Mouse (Mus musculus): ENCODE results near the gene Ccr2.
"Not testable (repeated sequence)": the region's sequence is repeated elsewhere in the genome, so short reads cannot be mapped to it uniquely, and the experiment has no call there.

Ccr2 gene

GRCm38 (mm10) chr9:124118489-124118888 lies 16.7 kb downstream of the Ccr2 start:
- no peak for DNase-seq (ENCODE audit: low read depth, low spot score)

GRCm38 (mm10) chr9:124121387-124122184 lies 19.8 kb downstream of the Ccr2 start, which contains the start of gene Ccr5:
Gene Ccr5 (plus strand): TSS chr9:124121543.
- DNase-seq (ENCODE audit: low read depth, low spot score): no peak

DNA sequence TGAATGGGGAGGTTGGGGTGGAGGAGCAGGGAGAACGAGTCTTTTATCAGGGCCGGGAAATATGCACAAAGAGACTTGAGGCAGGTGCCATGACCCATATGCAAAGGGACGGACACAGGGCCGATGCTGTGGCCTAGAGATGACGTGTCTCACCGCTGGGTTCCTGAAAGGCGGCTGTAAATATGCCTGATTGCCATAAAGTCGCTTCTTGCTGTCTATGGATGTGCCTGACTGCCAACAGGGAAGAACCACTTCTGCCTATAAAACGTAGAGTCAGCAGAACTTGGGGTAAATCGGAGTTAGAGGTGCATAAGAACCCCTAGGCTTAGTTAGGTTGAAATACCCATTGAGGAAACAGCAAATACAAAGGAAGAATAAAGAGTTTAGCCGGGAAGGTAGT lies 23.8 kb downstream of the Ccr2 start:
- DNase-seq (ENCODE audit: low read depth, low spot score): no peak

GRCm38 (mm10) chr9:124126373-124126772 lies 24.6 kb downstream of the Ccr2 start:
- DNase-seq (ENCODE audit: low read depth, low spot score): no peak

GRCm38 (mm10) chr9:124127412-124127811 lies 25.7 kb downstream of the Ccr2 start:
- DNase-seq (ENCODE audit: low read depth, low spot score): no peak

GRCm38 (mm10) chr9:124128379-124128778 lies 26.6 kb downstream of the Ccr2 start:
- peak; percentile 6 for DNase-seq (ENCODE audit: low read depth, low spot score)

DNA sequence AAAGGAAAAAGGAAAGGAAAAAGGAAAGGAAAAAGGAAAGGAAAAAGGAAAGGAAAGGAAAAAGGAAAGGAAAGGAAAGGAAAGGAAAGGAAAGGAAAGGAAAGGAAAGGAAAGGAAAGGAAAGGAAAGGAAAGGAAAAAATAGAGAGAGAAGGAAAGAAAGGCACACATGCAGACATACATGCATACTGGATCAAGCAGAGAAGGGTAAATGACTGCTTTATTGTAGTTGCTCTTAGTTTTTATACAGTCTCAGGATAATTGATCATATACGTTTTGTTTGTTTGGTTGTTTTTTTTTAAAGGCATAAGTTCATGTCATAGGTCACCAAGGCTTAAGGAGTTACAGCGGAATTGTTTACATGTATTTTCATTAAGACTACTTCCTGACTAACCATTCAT lies 31.1 kb downstream of the Ccr2 start:
- not testable (repeated sequence) for DNase-seq (ENCODE audit: low read depth, low spot score)

DNA sequence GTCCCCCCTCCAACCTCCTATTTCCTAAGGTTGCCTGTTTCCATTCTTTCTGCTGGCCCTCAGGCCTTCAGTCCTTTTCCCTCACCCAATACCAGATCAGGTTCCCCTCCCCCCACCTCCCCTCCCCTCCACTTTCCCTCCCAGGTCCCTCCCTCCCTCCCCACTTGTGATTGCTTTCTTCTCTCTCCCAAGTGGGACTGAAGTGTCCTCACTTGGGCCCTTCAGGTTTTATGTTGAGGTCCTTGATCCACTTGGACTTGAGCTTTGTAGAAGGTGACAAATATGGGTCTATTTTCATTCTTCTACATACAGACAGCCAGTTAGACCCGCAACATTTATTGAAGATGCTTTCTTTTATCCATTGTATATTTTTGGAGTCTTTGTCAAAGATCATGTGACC lies 33.2 kb downstream of the Ccr2 start:
- not testable (repeated sequence) for DNase-seq (ENCODE audit: low read depth, low spot score)

- no peak for DNase-seq (ENCODE audit: low read depth, low spot score)
These were observed 35.9 kb downstream of the Ccr2 start for GRCm38 (mm10) chr9:124137619-124138018.

DNA sequence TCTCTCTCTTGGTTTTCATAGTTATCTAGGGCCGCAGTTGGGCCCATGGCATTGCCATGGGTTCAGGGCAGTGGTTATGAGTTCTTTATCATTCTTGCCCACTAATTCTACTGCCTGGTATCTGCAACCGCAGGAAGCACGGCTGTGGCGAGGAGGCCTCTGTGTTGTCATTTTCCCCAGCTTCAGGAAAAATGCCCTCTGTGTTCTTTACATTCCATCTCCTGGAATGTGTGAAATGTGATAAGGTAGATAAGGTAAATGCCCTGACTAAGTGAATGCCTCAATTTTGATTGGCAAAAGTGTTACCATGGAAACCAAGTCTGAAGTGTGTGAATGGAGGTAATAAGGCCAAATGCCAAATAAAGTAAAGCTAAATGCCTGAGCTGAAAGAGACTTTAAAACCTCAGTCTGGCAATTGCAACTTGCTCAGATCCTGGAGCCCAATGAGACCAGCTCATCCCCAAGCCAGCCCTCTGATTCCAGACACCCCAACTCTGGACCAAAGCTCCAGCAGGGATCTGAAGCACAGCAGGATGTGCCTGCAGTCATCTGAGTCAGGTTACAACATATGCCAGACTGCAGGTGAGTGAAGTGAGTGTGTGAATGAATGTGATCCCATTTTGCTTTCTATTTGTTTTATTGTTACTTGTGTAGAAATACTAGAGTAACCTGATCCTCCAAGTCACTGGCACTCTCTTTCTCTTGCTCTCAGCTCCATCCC lies 36.5 kb downstream of the Ccr2 start:
- DNase-seq (ENCODE audit: low read depth, low spot score): no peak

DNA sequence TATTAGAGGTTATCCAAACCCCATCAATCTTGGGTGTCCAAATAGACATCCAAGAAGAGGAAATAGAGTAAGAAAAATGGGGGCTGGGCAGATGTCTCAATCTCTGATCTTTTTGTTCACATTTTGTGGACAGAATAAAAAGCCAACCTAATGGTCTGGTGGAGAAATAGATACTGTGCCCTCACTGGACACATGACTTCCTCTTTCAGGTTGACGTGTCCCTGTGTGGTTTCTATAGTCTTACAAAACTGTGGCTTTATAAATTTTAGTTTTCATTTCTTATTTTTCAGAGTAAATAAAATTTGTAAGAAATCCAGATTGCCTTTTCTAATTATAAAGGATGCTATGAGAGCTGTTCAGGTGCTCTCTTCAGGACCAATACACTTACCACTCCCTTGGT lies 41.9 kb downstream of the Ccr2 start:
- DNase-seq (ENCODE audit: low read depth, low spot score): no peak

DNA sequence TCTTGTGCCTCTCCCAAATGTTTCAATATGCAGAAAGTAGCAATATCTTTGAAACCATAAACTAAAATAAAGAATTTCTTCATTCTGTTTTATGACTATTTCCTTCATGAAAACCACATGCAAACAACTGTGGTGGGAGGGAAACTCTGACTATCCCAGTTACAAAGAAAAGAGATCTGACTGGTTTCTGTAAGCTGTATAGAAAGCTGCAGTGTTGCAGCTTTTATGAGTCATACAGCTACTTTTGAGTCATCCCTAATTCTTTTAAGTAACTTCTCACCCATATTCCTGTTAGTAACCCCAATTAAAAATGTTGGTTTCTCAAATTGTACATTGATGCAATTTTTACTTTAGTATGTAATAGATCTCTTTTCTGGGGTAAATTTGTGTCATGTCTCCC lies 44.6 kb downstream of the Ccr2 start:
- DNase-seq (ENCODE audit: low read depth, low spot score): no peak
